Mouse (Mus musculus) mesoderm, embryonic 11.5 days (tissue): ENCODE measurements at regions not wholly inside any gene's neighbourhood (a gene's known extent, or its start where the extent isn't known, plus 50 kb on each side); places are given as distances from the start of the nearest gene placed in this dataset.

ENCODE experiments used
- DNase-seq: peaks from one replicate; pipeline ENCODE4 v3.0.0-alpha.2; 2012; ENCODE audit warnings: low read depth, low spot score

DNA sequence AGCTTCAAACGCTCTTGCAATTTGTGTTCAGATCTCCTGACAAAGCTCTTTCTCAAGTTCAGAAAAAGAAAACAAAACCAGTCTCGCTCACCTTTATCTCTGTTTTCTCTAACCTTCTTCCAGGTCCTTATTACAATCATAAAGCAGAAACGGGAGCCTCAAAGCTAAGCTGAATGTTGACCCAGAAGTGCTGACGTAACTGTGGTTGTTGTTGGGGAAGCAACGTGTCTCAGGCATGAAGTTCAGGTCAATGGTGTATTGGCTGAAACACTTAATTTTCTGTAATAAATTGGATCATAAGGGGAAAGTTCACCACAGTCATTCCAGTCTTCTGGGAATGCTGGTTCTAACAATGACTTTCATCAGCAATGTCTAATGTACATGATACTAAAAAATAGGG lies 586.7 kb downstream of the Ofcc1 start:
- DNase-seq = no peak

DNA sequence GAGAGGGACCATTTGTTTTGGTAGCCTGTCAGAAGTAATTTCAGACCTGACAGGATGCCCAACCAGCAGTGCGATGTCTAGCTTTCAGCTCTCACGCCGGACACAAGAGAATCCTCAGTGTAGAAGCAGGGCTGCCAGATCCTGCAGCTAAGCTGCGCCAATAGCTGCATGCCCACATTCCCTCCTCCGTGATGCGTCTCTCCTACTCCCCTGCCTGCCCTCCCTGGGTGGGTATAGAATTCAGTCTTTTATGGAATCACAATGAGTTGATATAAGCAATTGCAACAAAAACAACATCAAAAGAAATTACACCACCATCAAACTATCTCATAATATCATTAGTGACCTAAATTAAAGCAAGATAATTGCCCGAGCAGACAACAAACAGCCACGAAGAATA lies 587.1 kb downstream of the Ofcc1 start:
- DNase-seq = no peak

DNA sequence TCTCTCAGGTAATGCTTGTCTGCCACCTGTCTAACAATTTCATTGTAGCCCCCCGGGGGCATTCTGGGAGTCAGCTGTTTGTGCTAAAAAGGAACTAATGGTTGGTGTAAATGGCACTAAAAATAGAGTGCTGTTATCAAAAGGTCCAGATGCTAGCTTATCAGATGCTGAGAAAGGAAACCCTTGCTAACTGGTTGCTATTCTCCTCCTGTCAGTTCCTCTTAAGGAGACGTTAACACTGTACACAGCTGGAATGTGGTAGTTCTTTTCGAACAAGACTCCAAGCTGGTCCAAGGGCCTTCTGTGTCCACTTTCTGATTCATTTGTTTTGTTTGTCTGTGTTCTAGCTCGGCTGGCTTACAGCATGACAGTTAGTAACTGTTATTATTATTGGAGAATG lies 592.0 kb downstream of the Ofcc1 start:
- no peak for DNase-seq

DNA sequence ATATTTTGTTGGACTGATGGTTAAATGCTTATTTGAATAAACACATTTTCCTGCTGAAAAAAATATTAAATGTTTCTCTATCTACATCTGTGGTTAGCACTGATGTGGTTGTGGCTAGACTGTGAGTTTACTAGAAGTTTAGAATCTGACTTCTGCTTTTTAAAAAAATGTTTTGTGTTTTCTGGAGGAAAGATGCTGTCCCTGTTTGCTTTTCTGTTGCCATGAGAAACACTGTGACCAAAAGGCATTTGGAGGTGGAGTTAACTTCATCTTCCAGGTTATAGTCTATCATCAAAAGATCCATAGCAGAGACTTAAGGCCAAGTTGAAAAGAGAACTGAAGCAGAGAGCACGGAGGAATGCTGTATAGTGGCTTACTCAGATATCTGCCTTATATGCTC lies 594.4 kb downstream of the Ofcc1 start:
- DNase-seq = no peak
